Mouse (Mus musculus): Measurements from ENCODE around the gene Reck. TPM values are rescaled to one million over a fixed set of nuclear protein-coding genes. Genes with fewer than 3 reads are reported as not detected.

The Reck gene
- total RNA-seq, 2 experiments from 2014 or later: 6.3 to 7.4 TPM

DNA sequence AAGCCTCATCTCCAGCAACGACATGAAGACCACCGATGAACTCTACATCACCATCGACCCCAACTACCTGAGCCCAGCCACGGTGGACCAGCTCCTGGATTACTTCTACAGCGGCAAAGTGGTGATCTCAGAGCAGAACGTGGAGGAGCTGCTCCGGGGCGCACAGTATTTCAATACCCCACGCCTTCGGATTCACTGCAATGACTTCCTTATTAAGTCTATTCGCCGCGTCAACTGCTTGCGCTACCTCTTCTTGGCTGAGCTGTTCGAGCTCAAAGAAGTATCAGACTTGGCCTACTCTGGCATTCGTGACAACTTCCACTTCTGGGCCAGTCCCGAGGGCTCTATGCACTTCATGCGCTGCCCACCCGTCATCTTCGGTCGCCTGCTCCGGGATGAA, 108.4 kb downstream of the Reck start:
- DNase-seq: no peak

DNA sequence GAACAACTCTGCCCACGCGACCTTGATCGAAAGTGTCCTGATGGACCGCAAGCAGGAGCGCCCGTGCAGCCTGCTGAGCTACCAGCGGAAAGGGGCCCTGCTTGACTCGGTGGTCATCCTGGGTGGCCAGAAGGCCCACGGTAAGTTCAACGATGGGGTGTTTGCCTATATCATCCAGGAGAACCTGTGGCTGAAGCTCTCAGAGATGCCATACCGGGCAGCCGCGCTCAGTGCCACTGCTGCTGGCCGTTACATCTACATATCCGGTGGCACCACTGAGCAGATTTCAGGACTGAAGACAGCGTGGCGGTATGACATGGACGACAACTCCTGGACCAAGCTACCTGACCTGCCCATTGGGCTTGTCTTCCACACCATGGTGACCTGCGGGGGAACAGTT, 109.0 kb downstream of the Reck start:
- intact Hi-C loops (cut with DNase I): loop anchor here (10.0 kb wide), 1 partner anchor 220 kb away; no protein-coding TSS in a partner anchor
- DNase-seq: no peak

More for the DNA sequence above, 108.4 kb downstream of the Reck start:
- intact Hi-C loops (cut with DNase I): loop anchor here (10.0 kb wide), 1 partner anchor 219 kb away; no protein-coding TSS in a partner anchor

- no peak for DNase-seq
- intact Hi-C loops (cut with DNase I): loop anchor here (10.0 kb wide), 1 partner anchor 224 kb away; no protein-coding TSS in a partner anchor
Observed at GRCm38 (mm10) chr4:43988976-43989375, 113.6 kb downstream of the Reck start.

GRCm38 (mm10) chr4:43993072-43993471, 117.7 kb downstream of the Reck start:
- no peak for DNase-seq
- intact Hi-C loops (cut with DNase I): no loop called here

DNA sequence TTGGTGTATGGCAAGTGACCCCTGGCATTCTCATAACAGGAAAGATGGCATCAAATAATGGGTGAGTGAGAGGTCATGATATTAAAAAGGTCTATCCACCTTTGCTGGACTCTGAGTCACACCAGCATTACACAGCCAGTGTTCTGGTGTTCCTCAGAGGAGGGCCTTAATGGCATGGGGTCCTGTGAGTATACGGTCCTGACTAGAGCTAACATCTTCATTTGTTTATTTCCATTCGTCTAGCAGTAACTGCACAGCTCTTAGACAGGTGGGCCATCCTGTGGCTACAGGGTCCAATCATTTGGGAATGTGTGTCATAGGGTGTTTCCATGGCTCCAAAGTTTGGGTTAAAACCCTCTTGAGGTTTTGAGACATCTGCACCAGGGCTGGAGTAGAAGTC, 119.0 kb downstream of the Reck start:
- intact Hi-C loops (cut with DNase I): no loop called here
- DNase-seq: no peak

Other genes with a start within 250 kb of the Reck start
- 10 to 100 TPM; 44.2 to 46.5 TPM for gene Npr2, start 243.6 kb upstream of the Reck start, total RNA-seq (2021)
- not detected for gene Spag8, start 221.9 kb upstream of the Reck start, total RNA-seq (2021)
- 100 to 1,000 TPM; 131 to 152 TPM for gene Hint2, start 219.1 kb upstream of the Reck start, total RNA-seq (2021)
- 10 to 100 TPM; 17.8 to 20.3 TPM for gene Tmem8b, start 206.6 kb upstream of the Reck start, total RNA-seq (2021)
- under 1 TPM; 0.24 to 0.31 TPM for gene Fam221b, start 206.4 kb upstream of the Reck start, total RNA-seq (2021)
- gene Olfr70, start 174.7 kb upstream of the Reck start, total RNA-seq (2021): not detected
- gene Olfr71, start 165.3 kb upstream of the Reck start, total RNA-seq (2021): not detected
- 1 to 10 TPM; 4.2 to 4.7 TPM for gene Hrct1, start 148.3 kb upstream of the Reck start, total RNA-seq (2021)
- gene Spaar, start 145.5 kb upstream of the Reck start, total RNA-seq (2021): 1 to 10 TPM; 4.3 to 6.4 TPM
- not detected for gene Olfr159, start 104.5 kb upstream of the Reck start, total RNA-seq (2021)
- not detected for gene Olfr156, start 51.6 kb upstream of the Reck start, total RNA-seq (2021)
- gene Olfr157, start 35.3 kb upstream of the Reck start, total RNA-seq (2021): not detected
- not detected for gene Olfr155, start 24.0 kb upstream of the Reck start, total RNA-seq (2021)
- gene Glipr2, start 81.9 kb downstream of the Reck start, total RNA-seq (2021): 1 to 10 TPM; 2.5 to 3.8 TPM
- under 1 TPM in 1 of 2 experiments, not detected in 1; 0.14 TPM for gene Ccin, start 108.0 kb downstream of the Reck start, total RNA-seq (2021)
- gene Clta, start 128.9 kb downstream of the Reck start, total RNA-seq (2021): 10 to 100 TPM; 81.1 to 85.3 TPM
- 10 to 100 TPM; 23.1 to 28.6 TPM for gene Gne, start 208.6 kb downstream of the Reck start, total RNA-seq (2021)

Data from heart, postnatal 36 days (tissue).